Mouse (Mus musculus): ENCODE data around the gene Fgfr2.
"Not testable (repeated sequence)": the region's sequence is repeated elsewhere in the genome, so short reads cannot be mapped to it uniquely, and the experiment has no call there.

The Fgfr2 gene

GRCm38 (mm10) chr7:130621953-130622352 is 2501.2 kb downstream of the Fgfr2 start:
- no peak for DNase-seq (ENCODE audit: low read depth in 2 of 2, low spot score in 2 of 2)

GRCm38 (mm10) chr7:130621068-130621467 is 2502.1 kb downstream of the Fgfr2 start:
- no peak for DNase-seq (ENCODE audit: low read depth in 2 of 2, low spot score in 2 of 2)

GRCm38 (mm10) chr7:130617591-130617990 is 2505.6 kb downstream of the Fgfr2 start:
- no peak for DNase-seq (ENCODE audit: low read depth in 2 of 2, low spot score in 2 of 2)

GRCm38 (mm10) chr7:130613973-130614372 is 2509.2 kb downstream of the Fgfr2 start:
- DNase-seq (ENCODE audit: low read depth in 2 of 2, low spot score in 2 of 2) = no peak

GRCm38 (mm10) chr7:130606958-130607357 is 2516.2 kb downstream of the Fgfr2 start:
- DNase-seq (ENCODE audit: low read depth in 2 of 2, low spot score in 2 of 2) = no peak

- DNase-seq (ENCODE audit: low read depth in 2 of 2, low spot score in 2 of 2) = peak in 1 of 2 experiments; percentile 15
These were observed 2518.0 kb downstream of the Fgfr2 start for GRCm38 (mm10) chr7:130605111-130605510.

- DNase-seq (ENCODE audit: low read depth in 2 of 2, low spot score in 2 of 2) = no peak
These were observed 2518.8 kb downstream of the Fgfr2 start for GRCm38 (mm10) chr7:130604390-130604789.

- no peak for DNase-seq (ENCODE audit: low read depth in 2 of 2, low spot score in 2 of 2)
These were observed 2519.6 kb downstream of the Fgfr2 start for GRCm38 (mm10) chr7:130603556-130603955.

- DNase-seq (ENCODE audit: low read depth in 2 of 2, low spot score in 2 of 2) = no peak
These were observed 2520.3 kb downstream of the Fgfr2 start for GRCm38 (mm10) chr7:130602804-130603203.

- no peak for DNase-seq (ENCODE audit: low read depth in 2 of 2, low spot score in 2 of 2)
These were observed 2522.6 kb downstream of the Fgfr2 start for GRCm38 (mm10) chr7:130600546-130600945.

GRCm38 (mm10) chr7:130600074-130600473 is 2523.1 kb downstream of the Fgfr2 start:
- DNase-seq (ENCODE audit: low read depth in 2 of 2, low spot score in 2 of 2) = no peak

GRCm38 (mm10) chr7:130597546-130597945 is 2525.6 kb downstream of the Fgfr2 start:
- no peak for DNase-seq (ENCODE audit: low read depth in 2 of 2, low spot score in 2 of 2)

- DNase-seq (ENCODE audit: low read depth in 2 of 2, low spot score in 2 of 2) = not testable (repeated sequence)
These were observed 2526.9 kb downstream of the Fgfr2 start for GRCm38 (mm10) chr7:130596079-130596855.

- DNase-seq (ENCODE audit: low read depth in 2 of 2, low spot score in 2 of 2) = not testable (repeated sequence)
These were observed 2529.5 kb downstream of the Fgfr2 start for GRCm38 (mm10) chr7:130593375-130594239.

- not testable (repeated sequence) for DNase-seq (ENCODE audit: low read depth in 2 of 2, low spot score in 2 of 2)
These were observed 2530.2 kb downstream of the Fgfr2 start for GRCm38 (mm10) chr7:130592975-130593374.

- DNase-seq (ENCODE audit: low read depth in 2 of 2, low spot score in 2 of 2) = no peak
These were observed 2532.2 kb downstream of the Fgfr2 start for GRCm38 (mm10) chr7:130590845-130591437.

- DNase-seq (ENCODE audit: low read depth in 2 of 2, low spot score in 2 of 2) = no peak
These were observed 2532.9 kb downstream of the Fgfr2 start for GRCm38 (mm10) chr7:130590081-130590828.

- no peak for DNase-seq (ENCODE audit: low read depth in 2 of 2, low spot score in 2 of 2)
These were observed 2536.6 kb downstream of the Fgfr2 start for GRCm38 (mm10) chr7:130586521-130587072.

- DNase-seq (ENCODE audit: low read depth in 2 of 2, low spot score in 2 of 2) = no peak
These were observed 2544.5 kb downstream of the Fgfr2 start for GRCm38 (mm10) chr7:130578607-130579006.

- no peak for DNase-seq (ENCODE audit: low read depth in 2 of 2, low spot score in 2 of 2)
These were observed 2545.1 kb downstream of the Fgfr2 start for GRCm38 (mm10) chr7:130578066-130578465.
